Mouse (Mus musculus) heart, embryonic 14.5 days (tissue): ENCODE results near the gene Hoxa13. TPM values are rescaled to one million over a fixed set of nuclear protein-coding genes. Genes with fewer than 3 reads are reported as not detected.

Experiments
- ATAC-seq: fragments of 200-750 bp; cut with Nextera tagmentation; 2 replicates; pipeline ENCODE4 v1.8.0; 2017; ENCODE audit warnings: low read depth, moderate TSS enrichment; ENCODE audit not compliant: insufficient number of reproducible peaks, insufficient read depth, low FRiP score
- H3K27ac ChIP-seq, 2 experiments: fragments of 200-500 bp in 1 of 2; fragments of 300-500 bp in 1 of 2; sonication (generic) in 1 of 2; replicated peaks in 1 of 2; 2 replicates each; pipeline ENCODE4 v1.5.1; 2012 to 2014; ENCODE audit warnings: low read depth in 2 of 2, low read length in 2 of 2, control low read depth in 1 of 2, mild to moderate bottlenecking in 1 of 2, mixed read lengths in 1 of 2; ENCODE audit not compliant: control insufficient read depth in 1 of 2, insufficient read depth in 1 of 2
- H3K27me3 ChIP-seq: fragments of 300-500 bp; sonication (generic); 2 replicates; pipeline ENCODE4 v1.6.1; 2014; ENCODE audit warnings: mild to moderate bottlenecking, low read length, control low read depth; ENCODE audit not compliant: control insufficient read depth, insufficient read depth
- H3K36me3 ChIP-seq: fragments of 300-500 bp; sonication (generic); 2 replicates; pipeline ENCODE4 v1.6.1; 2014; ENCODE audit warnings: mild to moderate bottlenecking, control low read depth, low read length, mixed read lengths; ENCODE audit not compliant: control insufficient read depth, insufficient read depth
- H3K4me1 ChIP-seq, 2 experiments: fragments of 200-500 bp in 1 of 2; fragments of 300-500 bp in 1 of 2; sonication (generic) in 1 of 2; 2 replicates each; pipeline ENCODE4 v1.6.1; 2012 to 2014; ENCODE audit warnings: low read length in 2 of 2, control low read depth in 1 of 2, mixed read lengths in 1 of 2; ENCODE audit not compliant: control insufficient read depth in 2 of 2, insufficient read depth in 2 of 2
- H3K4me2 ChIP-seq: fragments of 300-500 bp; sonication (generic); 2 replicates; pipeline ENCODE4 v1.6.1; 2014; ENCODE audit warnings: mild to moderate bottlenecking, low read length
- H3K4me3 ChIP-seq, 2 experiments: fragments of 200-500 bp in 1 of 2; fragments of 300-500 bp in 1 of 2; sonication (generic) in 1 of 2; 2 replicates each; pipeline ENCODE4 v1.5.1; 2012 to 2014; ENCODE audit warnings: low read length in 2 of 2, mild to moderate bottlenecking in 2 of 2, control low read depth in 1 of 2, low read depth in 1 of 2, moderate library complexity in 1 of 2; ENCODE audit not compliant: control insufficient read depth in 1 of 2, insufficient read depth in 1 of 2
- H3K9ac ChIP-seq: fragments of 300-500 bp; sonication (generic); 2 replicates; pipeline ENCODE4 v1.6.1; 2014; ENCODE audit warnings: mild to moderate bottlenecking, low read length
- H3K9me3 ChIP-seq: fragments of 300-500 bp; sonication (generic); 2 replicates; pipeline ENCODE4 v1.6.1; 2016; ENCODE audit warnings: low read length, control low read depth; ENCODE audit not compliant: control insufficient read depth
- WGBS: fragments of 180-500 bp; shearing (Covaris S2); extraction: QIAGEN DNeasy Blood & Tissue Kit; methylation state at CpG from one replicate; pipeline ENCODE4 v1.1.7; 2014; 5-methylcytosine and 5-hydroxymethylcytosine counted together
- polyA plus RNA-seq: library from polyadenylated mRNA; unstranded; fragments of >200 nt; fragmentation: Nextera tagmentation; extraction: Ambion mirVana; gene quantifications from 2 replicates; pipeline ENCODE4 v1.2.1, GENCODE M21; 2014

The Hoxa13 gene
- polyA plus RNA-seq, 1 experiment from 2014 or later: not detected

- H3K4me2 ChIP-seq: no peak overlapping the region
- 7% methylated on average over 5 of the region's 5 CpGs for WGBS
Observed at GRCm38 (mm10) chr6:52264106-52264790, 3.6 kb upstream of the Hoxa13 start.

GRCm38 (mm10) chr6:52263321-52263585 lies 2.6 kb upstream of the Hoxa13 start:
- H3K4me2 ChIP-seq: no peak overlapping the region
- no peak overlapping the region for H3K27ac ChIP-seq
- peaks cover 0 to 12% of the 10 kb centered on the region in 2 experiments; a peak in 2 of 4 replicates for H3K4me1 ChIP-seq
- no peak overlapping the region for H3K4me3 ChIP-seq
- no peak for ATAC-seq
- no peaks in the 10 kb centered on the region for H3K9me3 ChIP-seq
- H3K27me3 ChIP-seq: peaks cover 91% of the 10 kb centered on the region
- H3K9ac ChIP-seq: no peak overlapping the region
- WGBS: 5% methylated on average over 6 of the region's 6 CpGs
- no peaks in the 10 kb centered on the region for H3K36me3 ChIP-seq

More at GRCm38 (mm10) chr6:52264106-52264790, 3.6 kb upstream of the Hoxa13 start:
- Histone ChIP-seq H3K4me1 (peaks cover 0 to 12% of the 10 kb centered on the region in 2 experiments; a peak in 2 of 4 replicates), H3K9me3 (no peaks in the 10 kb centered on the region), H3K27ac (no peak overlapping the region), H3K9ac (no peak overlapping the region), H3K36me3 (no peaks in the 10 kb centered on the region), H3K27me3 (peaks cover 93% of the 10 kb centered on the region), H3K4me3 (no peak overlapping the region)
- ATAC-seq: no peak

GRCm38 (mm10) chr6:52262463-52263320 lies 2.0 kb upstream of the Hoxa13 start:
- 3% methylated on average over 24 of the region's 24 CpGs for WGBS
- Histone ChIP-seq H3K9me3 (no peaks in the 10 kb centered on the region), H3K4me2 (no peak overlapping the region), H3K36me3 (no peaks in the 10 kb centered on the region), H3K4me3 (no peak overlapping the region), H3K27me3 (peaks cover 91% of the 10 kb centered on the region), H3K9ac (no peak overlapping the region), H3K4me1 (peaks cover 0 to 12% of the 10 kb centered on the region in 2 experiments; a peak in 2 of 4 replicates), H3K27ac (no peak overlapping the region)
- no peak for ATAC-seq

GRCm38 (mm10) chr6:52261751-52262462 lies 1.2 kb upstream of the Hoxa13 start:
- H3K27ac ChIP-seq: no peak overlapping the region
- WGBS: under 1% methylated on average over 9 of the region's 9 CpGs
- H3K4me3 ChIP-seq: no peak overlapping the region
- no peak for ATAC-seq
- no peak overlapping the region for H3K4me2 ChIP-seq
- H3K9ac ChIP-seq: no peak overlapping the region
- no peaks in the 10 kb centered on the region for H3K36me3 ChIP-seq
- H3K4me1 ChIP-seq: peaks cover 0 to 12% of the 10 kb centered on the region in 2 experiments; a peak in 2 of 4 replicates
- H3K27me3 ChIP-seq: peaks cover 91% of the 10 kb centered on the region
- H3K9me3 ChIP-seq: no peaks in the 10 kb centered on the region

GRCm38 (mm10) chr6:52259811-52260261 lies 844 bp downstream of the Hoxa13 start:
- WGBS: under 1% methylated on average over 34 of the region's 39 CpGs

GRCm38 (mm10) chr6:52259081-52259790 lies 1.4 kb downstream of the Hoxa13 start:
- no peak overlapping the region for H3K4me3 ChIP-seq
- no peak overlapping the region for H3K4me2 ChIP-seq
- no peak for ATAC-seq
- H3K36me3 ChIP-seq: no peaks in the 10 kb centered on the region
- no peak overlapping the region for H3K9ac ChIP-seq
- no peak overlapping the region for H3K27ac ChIP-seq
- WGBS: under 1% methylated on average over 24 of the region's 25 CpGs
- no peaks in the 10 kb centered on the region for H3K9me3 ChIP-seq
- peaks cover 87% of the 10 kb centered on the region for H3K27me3 ChIP-seq
- H3K4me1 ChIP-seq: peaks cover 0 to 12% of the 10 kb centered on the region in 2 experiments; a peak in 2 of 4 replicates

More at GRCm38 (mm10) chr6:52259811-52260261, 844 bp downstream of the Hoxa13 start:
- no peaks in the 10 kb centered on the region for H3K36me3 ChIP-seq
- no peak overlapping the region for H3K9ac ChIP-seq
- H3K4me2 ChIP-seq: peak overlapping the region; percentile 72
- no peak for ATAC-seq
- H3K27me3 ChIP-seq: peaks cover 87% of the 10 kb centered on the region
- H3K4me3 ChIP-seq: peak overlapping the region; percentile 24 to 46; a peak in 3 of 4 replicates
- no peak overlapping the region for H3K27ac ChIP-seq
- H3K4me1 ChIP-seq: peaks cover 0 to 12% of the 10 kb centered on the region in 2 experiments; a peak in 2 of 4 replicates
- no peaks in the 10 kb centered on the region for H3K9me3 ChIP-seq

- Histone ChIP-seq H3K9me3 (no peaks in the 10 kb centered on the region), H3K9ac (no peak overlapping the region), H3K4me1 (peaks cover 0 to 14% of the 10 kb centered on the region in 2 experiments; a peak in 2 of 4 replicates), H3K27ac (no peak overlapping the region), H3K4me2 (no peak overlapping the region), H3K27me3 (peaks cover 89% of the 10 kb centered on the region), H3K4me3 (no peak overlapping the region), H3K36me3 (no peaks in the 10 kb centered on the region)
- no peak for ATAC-seq
- WGBS: 0% methylated on average over 6 of the region's 6 CpGs
Observed at GRCm38 (mm10) chr6:52256956-52257355, 3.7 kb downstream of the Hoxa13 start.
